Mouse (Mus musculus): Measurements from ENCODE around the gene Agap2.

Gene Agap2

DNA sequence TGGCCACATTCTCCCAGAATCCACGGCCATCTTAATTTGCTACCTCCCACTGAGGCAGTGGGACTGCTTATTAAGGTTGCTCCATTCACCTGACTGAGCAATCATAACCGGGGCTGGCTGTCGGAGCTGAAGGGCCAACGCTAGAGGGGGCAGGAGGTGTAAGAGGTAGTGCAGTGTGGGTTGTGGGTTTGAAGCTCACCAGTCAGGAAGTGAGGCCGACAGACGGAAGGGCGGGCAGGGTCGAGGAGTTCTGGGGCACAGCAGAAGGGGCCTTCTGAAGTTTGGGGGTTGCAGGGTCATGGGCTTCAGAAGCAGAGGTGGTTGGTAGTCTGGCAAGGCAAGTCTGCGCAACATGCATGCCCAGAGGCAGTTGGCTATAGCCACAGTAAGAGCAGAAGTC, at the start of gene Agap2:
Gene Agap2, plus strand, starts transcription at position 205 of the 400 bp plus-strand sequence.
- DNase-seq (ENCODE audit: low read depth): peak; percentile 93

DNA sequence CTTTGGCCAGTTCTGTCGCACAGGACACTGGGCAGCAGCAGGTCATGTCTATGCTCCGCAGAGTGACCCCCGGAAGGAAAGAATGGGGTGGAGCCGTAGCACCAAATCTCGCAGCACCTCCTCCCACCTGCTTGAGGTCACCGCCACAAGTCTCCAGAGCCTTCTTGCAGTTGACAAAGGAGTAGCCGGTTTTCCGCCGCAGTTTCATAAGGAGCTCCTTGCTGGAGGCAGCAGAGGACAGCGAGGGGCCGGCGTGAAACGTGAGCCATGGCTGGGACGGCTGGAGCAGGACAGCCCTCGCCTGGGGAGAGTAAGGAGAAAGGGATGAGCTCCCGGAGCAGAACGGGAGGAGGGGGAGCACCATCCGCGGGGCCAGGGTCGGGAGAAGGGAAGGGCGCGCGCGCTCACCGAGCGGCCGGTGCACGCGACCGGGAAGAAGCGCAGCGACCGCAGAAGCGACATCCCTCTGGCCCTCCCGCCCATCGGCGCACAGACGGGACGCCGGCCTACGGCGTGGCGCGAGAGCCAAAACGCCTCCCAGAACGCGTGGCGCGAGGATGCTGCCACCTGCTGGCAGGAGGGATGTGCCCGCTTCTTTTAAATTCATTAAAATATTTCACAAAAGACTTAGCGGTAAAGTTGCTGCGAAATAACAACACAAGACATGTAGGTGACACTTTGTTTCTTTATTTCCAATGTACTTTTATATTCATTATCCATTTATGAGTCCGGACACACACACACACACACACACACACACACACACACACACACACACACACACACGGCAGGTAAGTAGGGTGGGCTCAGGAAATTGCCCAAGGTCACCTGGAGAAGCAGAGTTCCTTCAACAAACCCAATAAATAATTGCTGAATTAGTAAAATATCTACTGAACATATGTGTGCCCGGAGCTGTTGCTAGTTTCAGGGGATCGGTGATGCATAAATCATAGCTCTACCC, 44.5 kb upstream of the Agap2 start, which contains the start of gene Tsfm:
Gene Tsfm, minus strand, starts transcription at position 505 of the 961 bp plus-strand sequence.
- peak; percentile 93 for DNase-seq (ENCODE audit: low read depth)

DNA sequence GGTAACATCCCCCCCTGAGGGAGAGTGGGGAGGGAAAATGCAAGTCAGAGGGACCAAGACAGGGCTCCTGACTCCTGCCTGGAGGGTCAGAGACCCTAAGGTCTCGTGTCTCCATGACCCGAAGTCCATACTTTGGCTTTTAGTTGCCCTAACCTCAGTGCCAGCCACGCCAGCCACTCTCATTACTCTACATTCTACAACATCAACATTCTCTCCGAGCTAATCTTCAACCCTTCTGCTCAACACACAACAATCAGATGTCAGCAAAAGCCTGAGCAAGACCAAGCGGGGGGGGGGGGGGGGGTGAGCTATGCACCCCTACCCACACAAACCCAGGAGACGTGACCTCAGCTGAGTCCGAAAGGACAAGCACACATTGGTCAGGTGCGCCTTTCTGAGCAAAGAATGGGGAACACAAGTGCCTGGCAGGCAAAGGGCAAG, 41.8 kb upstream of the Agap2 start:
- DNase-seq (ENCODE audit: low read depth): no peak

DNA sequence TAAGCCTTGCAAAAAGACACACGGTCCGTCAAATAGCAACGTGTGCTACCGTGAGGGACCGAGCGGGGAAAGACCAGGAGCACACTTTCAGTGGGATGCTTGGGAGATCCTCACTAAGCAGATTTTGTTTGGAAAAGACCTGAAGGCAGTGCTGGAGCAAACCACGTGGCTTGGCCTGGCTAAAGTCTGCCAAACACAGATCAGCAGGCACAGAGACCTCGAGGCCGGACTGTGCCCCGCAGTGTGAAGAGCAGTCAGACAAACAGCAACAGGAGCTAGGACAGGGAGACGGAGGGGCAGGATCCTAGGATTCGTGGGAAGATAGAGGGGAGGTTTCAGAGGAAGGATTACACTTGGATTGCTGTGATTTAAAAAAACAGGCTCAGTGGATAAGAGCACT, 38.8 kb upstream of the Agap2 start:
- DNase-seq (ENCODE audit: low read depth): no peak

DNA sequence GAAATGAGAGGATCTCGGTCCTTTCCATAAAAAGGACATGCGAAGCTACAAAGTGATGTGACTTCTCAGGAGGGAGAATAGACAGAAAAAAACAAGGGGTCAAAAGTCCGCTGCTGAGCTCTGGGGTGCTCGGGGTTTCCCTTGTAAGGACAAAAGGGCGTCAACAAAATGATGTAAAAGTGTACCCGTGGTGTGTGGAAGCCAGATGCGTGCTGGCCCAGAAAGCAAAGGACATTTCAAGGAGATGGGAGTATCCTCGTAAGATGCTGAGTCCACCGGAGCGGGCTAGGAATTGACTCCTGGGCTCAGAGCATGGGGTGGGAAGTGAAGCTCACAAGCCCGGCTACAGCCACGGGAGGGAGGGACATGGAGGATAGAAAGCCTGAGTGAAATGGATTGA, 37.4 kb upstream of the Agap2 start:
- no peak for DNase-seq (ENCODE audit: low read depth)

DNA sequence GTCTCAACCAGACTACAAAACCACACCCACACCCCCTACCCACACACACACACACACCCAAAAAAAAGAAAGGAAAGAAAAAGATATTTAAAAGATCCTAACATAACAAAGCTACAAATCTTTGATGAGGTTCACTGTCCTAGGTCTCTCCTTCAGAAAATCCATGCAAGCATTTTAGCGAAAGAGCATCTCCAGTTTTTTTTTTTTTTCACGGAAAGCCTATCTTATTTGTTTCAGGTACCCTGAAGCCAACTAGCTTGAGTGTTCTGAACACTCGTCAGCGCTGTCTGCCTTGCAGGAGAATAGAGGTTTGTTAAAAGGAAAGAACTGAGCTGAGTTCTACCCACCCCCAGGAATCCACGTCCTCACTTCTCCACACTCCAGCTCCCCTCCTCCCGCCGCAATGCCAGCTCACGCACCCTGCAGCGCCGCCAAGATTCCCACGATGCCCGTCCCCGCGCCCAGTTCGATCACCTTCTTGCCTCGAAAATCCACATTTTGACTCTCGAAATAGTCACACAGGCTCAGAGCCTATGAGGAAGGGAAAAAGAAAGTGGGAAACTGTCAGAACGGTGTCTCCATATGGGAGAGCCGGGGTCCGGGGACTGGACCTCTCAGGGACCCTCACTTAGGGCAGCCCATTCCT, 34.4 kb upstream of the Agap2 start:
- peak; percentile 41 for DNase-seq (ENCODE audit: low read depth)

DNA sequence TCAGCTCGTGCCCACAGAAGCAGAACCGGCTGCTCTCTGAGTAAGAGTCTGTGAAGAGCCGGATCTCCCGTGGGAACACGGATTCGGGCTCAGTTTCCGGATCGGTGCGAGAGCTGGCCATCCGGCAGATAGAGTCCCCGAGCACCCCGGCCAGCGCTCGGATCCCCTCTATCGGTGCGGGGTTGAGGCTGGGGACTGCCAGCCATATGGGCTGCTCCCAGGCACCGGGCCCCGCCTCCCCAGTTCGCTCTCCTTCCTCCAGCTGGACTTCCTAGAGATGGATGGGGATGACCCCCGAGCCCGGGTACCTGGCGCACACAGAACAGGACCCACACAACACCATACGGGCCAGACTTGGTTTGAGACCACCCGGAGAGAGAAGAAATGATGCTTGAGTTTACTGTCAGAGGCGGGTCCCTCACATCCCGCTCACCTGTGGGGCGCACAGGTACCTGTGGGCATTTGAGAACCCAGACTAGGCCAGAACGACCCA, 33.8 kb upstream of the Agap2 start, which contains the start of the genes Mettl1 and Eef1akmt3:
Gene Mettl1, plus strand, starts transcription at position 141 of the 493 bp plus-strand sequence.
Gene Eef1akmt3, minus strand, starts transcription at position 240 of the 493 bp plus-strand sequence.
- DNase-seq (ENCODE audit: low read depth): no peak

DNA sequence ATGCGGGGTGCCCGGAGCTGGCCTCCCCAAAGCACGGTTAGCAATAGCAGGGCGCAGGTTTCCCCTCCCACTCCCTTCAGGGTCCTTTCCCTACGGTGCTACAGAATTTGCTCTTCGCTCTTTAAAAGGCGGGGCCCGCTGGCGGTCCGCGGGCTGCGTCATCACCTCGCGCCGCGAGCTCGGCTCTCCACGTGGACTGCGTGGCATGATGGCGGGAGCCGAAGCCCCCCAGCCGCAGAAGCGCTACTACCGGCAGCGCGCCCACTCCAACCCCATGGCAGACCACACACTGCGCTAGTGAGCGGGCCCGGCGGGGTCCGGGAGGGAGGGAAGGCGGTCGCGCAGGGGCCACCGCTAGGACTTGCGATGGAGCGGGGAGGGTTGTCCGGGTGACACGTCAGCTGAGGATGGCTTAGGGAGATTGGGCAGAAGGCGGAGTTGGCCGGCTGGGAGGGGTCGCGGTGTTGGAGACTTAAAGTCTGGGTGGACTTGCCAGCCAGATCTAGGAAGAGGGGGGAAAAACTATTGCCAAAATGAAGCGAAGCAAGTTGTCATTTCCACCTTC, 33.2 kb upstream of the Agap2 start:
- DNase-seq (ENCODE audit: low read depth): peak; percentile 92

DNA sequence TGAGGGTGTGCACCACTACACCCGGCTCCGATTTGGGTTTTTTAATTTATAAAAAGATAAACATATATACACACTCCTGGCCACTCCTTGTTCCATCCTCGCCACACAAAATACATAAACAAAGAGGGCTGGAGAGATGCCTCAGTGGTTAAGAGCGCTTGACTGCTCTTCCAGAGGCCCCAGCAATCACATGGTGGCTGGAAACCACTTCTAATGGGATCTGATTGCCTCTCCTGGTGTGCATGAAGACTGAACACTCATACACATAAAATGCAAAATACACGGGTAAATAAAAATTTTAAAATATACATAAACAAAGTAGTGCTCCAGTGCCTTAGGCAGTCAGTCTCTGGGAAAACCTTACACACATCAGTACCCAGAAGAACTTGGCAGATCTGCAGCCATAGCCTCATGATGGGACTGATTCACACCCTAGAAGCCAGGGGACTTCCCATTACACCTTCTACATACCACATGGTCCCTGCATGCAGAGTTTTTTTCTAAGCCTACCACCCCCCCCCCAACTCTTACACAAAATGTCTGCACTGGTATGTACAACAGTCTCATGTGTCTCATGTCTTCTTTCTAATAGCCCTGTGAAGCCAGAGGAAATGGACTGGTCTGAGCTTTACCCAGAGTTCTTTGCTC, 32.5 kb upstream of the Agap2 start:
- DNase-seq (ENCODE audit: low read depth): peak; percentile 40

DNA sequence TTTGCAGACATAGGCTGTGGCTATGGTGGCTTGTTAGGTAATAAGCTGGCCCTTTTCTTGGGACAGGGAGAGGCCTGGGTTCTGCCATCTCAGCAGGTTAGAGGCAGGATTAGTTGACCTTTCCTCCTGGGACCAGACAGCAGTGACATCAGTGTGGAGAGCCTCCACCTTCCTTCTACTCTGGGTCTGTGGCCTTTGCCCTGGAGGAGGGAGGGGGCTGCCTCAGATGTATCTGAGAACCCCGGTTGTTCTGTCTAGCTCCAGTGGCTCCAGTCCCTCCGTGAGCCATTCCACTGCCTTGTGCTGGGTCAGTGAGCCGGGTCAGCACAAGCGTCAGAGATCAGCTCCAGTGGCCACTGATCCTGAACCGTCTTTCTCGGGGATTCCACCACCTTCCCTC, 31.9 kb upstream of the Agap2 start:
- no peak for DNase-seq (ENCODE audit: low read depth)

DNA sequence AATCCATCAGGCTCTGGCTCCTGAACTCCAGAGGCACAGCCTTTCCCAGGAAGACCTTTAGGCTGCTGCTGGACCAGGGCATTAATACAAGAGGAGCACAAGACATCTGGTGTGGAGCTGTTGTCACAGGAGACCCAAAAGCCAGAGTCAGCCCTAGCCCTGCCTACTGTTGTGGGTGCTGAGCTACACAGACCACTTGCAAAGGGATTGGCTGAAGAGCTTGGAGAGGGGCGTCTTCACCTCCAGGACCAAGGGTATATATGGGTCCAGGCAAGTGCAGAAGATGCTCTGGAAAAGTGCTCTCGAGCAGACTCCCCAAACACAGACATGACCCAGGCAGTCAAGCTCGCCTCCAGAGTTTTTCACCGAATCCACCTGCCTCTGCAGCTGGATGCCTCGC, 27.1 kb upstream of the Agap2 start, which contains the start of gene Cyp27b1:
Gene Cyp27b1, plus strand, starts transcription at position 297 of the 400 bp plus-strand sequence.
- no peak for DNase-seq (ENCODE audit: low read depth)

DNA sequence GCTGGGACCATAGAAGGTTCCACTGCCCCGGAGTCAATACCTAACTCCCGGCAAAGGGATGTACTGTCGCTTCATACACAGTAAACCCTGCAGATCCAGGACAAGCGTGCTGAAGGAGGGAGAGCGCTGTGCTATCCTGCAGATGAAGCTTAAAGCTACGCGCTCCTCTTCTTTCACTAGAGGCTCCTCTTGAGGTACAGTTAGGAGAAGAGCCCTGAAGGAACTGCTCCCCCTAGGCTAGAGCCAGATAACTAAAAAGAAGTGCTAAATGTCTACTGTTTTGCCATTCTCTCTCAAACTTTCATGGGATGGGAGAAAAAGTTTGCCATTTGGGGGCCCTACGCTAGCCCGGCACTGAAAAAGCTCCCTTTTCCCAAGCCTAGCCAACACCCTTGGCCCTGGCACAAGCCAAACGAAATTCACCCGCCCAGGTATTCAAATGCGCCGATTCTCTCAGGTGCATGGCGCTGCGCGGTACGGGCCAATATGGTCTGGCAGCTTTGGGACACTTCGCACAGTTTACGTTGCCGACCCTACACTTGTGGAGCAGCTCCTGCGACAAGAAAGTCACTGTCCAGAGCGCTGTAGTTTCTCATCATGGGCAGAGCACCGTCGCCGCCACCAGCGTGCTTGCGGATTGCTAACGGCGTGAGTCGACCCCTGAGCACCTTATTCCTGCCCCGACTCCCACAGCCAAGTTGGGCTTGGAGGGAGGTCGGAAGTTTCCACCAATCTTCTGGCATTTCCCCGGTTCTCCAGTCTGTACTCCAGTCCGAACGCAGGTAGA, 26.3 kb upstream of the Agap2 start:
- DNase-seq (ENCODE audit: low read depth): no peak

DNA sequence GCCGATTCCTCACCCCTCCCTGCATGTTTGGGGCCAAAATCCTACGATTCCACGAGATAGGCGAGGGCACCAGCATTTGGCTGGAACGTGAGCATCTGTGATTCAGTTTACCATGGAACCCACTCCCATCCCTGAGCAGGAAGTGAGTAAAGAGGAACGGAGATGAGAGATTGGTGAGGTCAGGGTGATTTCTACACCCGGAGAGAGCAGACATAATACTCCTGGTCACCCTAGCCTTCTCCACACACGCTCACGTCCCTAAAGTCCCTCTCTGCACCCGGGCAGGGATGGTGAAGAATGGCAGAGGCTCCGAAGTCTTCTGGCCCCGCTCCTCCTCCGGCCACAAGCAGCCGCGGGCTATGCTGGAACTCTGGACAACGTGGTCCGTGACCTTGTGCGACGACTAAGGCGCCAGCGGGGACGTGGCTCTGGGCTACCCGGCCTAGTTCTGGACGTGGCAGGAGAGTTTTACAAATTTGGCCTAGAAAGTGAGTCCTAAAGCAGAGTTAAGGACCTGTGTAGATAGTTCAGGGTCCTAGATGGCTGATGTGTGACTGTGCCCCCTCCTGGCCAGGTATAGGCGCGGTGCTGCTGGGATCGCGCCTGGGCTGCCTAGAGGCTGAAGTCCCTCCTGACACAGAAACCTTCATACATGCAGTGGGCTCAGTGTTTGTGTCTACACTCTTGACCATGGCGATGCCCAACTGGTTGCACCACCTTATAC, 25.5 kb upstream of the Agap2 start:
- DNase-seq (ENCODE audit: low read depth): peak; percentile 48

DNA sequence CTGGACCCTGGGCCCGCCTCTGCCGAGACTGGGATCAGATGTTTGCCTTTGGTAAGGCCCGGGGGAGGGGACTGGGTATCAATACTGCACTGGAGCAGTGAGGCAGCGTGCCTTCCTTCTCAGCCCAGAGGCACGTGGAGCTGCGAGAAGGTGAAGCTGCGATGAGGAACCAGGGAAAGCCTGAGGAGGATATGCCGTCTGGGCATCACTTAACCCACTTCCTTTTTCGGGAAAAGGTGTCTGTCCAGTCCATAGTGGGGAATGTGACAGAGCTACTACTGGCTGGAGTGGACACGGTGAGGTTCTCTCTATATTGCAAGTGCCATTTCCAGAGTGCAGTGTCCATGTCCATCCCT, 25.0 kb upstream of the Agap2 start:
- no peak for DNase-seq (ENCODE audit: low read depth)

DNA sequence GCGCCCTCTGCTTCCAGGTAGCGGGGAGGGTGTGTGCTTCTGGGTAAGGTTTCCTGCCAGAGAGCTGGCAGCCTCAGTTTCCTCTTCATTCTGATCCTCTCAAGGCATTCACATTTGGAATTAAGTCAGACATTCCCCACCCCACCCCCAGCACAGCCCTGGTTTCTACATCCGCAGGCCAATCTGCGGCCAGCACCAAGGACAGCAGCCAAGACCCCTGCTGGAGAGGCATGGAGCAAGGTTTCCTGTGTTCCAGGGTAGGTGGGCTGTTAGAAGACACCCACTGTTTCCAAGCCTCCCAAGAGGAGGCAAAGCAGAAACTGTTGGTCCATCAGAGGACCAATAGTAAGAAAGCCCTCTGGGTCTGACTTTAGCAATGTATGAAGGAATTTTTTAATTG, 20.4 kb upstream of the Agap2 start:
- no peak for DNase-seq (ENCODE audit: low read depth)

DNA sequence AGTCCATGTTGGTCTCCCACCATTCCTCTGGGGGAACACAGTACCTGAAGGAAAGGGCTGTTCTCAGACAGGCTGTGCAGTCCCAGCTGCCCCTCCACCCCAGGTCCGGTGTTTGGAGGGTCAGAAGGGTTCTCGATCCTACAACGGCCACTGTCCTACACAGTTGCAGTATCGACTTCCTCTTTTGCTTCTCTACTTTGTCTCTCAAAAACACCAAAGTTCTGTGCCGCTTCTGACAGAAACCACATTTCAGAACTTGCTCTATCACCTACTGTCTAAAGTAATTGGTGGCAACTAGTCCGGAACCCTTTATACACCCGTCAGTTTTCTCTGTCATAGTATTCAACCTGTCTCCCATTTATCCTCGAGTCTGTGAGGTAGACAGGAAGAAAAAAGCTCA, 19.7 kb upstream of the Agap2 start:
- DNase-seq (ENCODE audit: low read depth): no peak

DNA sequence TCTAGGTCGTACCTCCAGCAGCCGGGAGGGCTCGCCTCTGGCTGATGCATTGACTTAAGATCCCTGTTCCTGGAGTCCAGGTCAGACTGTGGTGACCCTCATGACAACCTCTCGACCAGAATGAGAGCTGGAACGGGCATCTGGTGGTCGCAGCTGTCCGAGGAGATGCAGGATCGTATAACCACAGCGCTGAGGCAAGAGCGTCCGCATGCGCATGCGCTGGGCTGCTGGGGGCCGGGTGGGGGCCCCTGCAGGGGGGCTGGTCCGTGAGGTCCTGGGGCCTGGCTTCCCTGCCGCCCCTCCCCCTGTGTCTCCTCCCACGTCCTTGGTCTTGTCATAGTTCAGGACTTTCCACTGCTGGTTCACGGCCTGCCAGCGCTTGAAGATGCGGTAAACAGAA, 18.6 kb upstream of the Agap2 start:
- DNase-seq (ENCODE audit: low read depth): no peak

DNA sequence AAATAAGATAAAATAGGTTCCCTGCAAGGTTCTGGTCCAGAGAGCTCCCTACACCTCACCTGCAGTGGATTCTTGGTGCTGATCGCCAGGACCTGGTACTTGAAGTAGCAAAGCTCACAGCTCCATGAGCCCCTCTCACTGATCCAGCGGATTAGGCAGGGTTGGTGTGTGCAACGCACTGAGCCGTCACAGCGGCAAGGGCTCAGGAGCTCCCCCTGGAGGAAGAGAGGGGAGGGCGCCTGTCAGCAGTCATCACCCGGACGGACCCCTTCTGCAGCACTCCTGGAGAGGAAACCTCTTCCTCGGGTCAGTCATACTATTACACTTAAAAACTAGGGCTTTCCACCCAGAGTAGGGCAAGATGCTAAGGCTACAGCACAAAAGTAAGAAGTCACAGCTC, 16.9 kb upstream of the Agap2 start:
- peak; percentile 90 for DNase-seq (ENCODE audit: low read depth)

DNA sequence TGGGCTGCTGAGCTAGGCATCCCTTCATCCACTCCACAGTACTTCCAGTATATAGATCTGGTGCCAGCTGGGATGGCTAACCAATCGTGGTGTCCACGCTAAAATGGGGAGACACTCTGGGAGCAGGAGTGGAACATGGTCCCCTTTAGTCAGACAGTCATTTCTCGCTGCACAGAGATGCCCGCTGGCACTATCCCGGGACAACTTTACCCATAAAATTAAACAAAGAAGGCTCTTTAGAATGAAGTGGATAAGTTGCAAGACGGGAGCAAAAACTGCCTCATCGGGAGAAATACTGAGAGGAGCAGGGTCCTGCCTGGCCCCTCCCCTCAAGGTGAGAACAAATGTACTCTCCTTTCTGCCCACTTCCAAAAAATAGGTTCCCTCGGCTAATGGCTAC, 16.4 kb upstream of the Agap2 start:
- peak; percentile 43 for DNase-seq (ENCODE audit: low read depth)

DNA sequence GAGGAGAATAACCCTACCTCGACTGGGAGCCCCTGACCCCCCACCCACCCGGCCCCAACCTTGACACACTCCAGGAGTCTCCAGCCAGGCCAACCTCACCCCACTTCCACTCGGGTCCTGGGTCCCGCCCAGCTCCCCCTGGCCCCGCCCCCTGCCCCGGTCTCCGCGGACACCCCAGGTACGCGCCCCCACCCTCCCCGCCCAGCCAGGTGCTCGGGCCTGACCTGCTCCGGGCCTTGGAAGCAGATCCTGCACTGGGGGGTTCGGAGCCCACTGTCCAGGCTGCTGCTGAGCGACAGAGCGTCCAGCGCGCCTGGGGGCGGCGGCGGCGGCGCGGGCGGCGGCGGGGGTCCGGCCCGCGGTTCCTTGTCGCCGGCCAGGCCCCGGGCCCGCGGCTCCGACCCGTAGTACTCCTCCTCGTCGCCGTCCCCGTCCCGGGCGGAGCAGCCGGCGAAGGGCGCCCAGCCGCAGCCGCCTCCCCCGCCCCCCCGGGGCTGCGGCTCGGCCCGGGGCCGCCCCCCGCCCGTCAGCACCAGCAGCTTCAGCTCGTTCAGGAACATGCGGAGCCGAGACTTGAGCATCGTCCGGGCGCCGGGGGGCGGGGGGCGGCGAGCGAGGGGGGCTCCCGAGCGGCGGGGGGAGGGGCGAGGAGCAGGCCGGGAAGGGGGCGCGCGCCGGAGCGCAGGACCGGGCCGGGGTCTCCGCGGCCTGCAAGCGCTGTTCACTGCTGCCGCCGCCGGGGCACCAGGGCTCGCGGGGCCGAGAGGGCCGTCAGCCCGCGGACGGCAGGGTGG, 15.7 kb upstream of the Agap2 start:
- peak; percentile 54 for DNase-seq (ENCODE audit: low read depth)

Data from induced T-regulatory cell, adult 2 months (primary cell).